Mouse (Mus musculus) E14TG2a.4 (cell line): Measurements from ENCODE around the gene Polr2a.

Experiments
- CTCF ChIP-seq: conservative IDR thresholded peaks from 2 replicates; pipeline ENCODE4 v1.5.1; 2014; ENCODE audit warnings: low read length
- NANOG ChIP-seq: IDR thresholded peaks from 2 replicates; pipeline ENCODE4 v1.6.1; 2014; ENCODE audit warnings: borderline replicate concordance, low read length, mixed read lengths
- POU5F1 ChIP-seq: IDR thresholded peaks from 2 replicates; pipeline ENCODE4 v1.6.1; 2014; ENCODE audit warnings: low read length, borderline replicate concordance

- no peak for TF ChIP-seq CTCF
- TF ChIP-seq POU5F1, result no peak
- TF ChIP-seq NANOG, result no peak
These were observed 65.6 kb downstream of the Polr2a start for GRCm38 (mm10) chr11:69692863-69693262.
